Mouse (Mus musculus): ENCODE results near the gene Sftpd. TPM values are rescaled to one million over a fixed set of nuclear protein-coding genes. Genes with fewer than 3 reads are reported as not detected.

The Sftpd gene
- not detected for total RNA-seq (2021)

- no peak for DNase-seq (ENCODE audit: low spot score in 2 of 2)
- intact Hi-C loops (cut with DNase I), result no loop called here
These were observed at the start of gene Sftpd for GRCm38 (mm10) chr14:41185059-41185821. TSS of gene Sftpd (minus strand) at chr14:41185149.

- intact Hi-C loops (cut with DNase I), result no loop called here
- no peak for DNase-seq (ENCODE audit: low spot score in 2 of 2)
These were observed 13.2 kb upstream of the Sftpd start for GRCm38 (mm10) chr14:41198037-41198730.

GRCm38 (mm10) chr14:41189496-41189895, 4.5 kb upstream of the Sftpd start:
- no peak for DNase-seq (ENCODE audit: low spot score in 2 of 2)
- intact Hi-C loops (cut with DNase I), result no loop called here

GRCm38 (mm10) chr14:41174802-41175201, 10.1 kb downstream of the Sftpd start:
- no peak for DNase-seq (ENCODE audit: low spot score in 2 of 2)
- intact Hi-C loops (cut with DNase I), result no loop called here

GRCm38 (mm10) chr14:41170514-41170913, 14.4 kb downstream of the Sftpd start:
- DNase-seq (ENCODE audit: low spot score in 2 of 2), result no peak
- intact Hi-C loops (cut with DNase I), result no loop called here

- intact Hi-C loops (cut with DNase I), result no loop called here
- DNase-seq (ENCODE audit: low spot score in 2 of 2), result no peak
These were observed 16.4 kb downstream of the Sftpd start for GRCm38 (mm10) chr14:41168567-41168966.

- intact Hi-C loops (cut with DNase I), result no loop called here
- no peak for DNase-seq (ENCODE audit: low spot score in 2 of 2)
These were observed 17.7 kb downstream of the Sftpd start for GRCm38 (mm10) chr14:41167278-41167677.

GRCm38 (mm10) chr14:41162663-41163062, 22.3 kb downstream of the Sftpd start:
- intact Hi-C loops (cut with DNase I), result loop anchor here (1.0 to 2.0 kb wide), 2 partner anchors 34 to 68 kb away; no protein-coding TSS in a partner anchor
- peak; percentile 11 to 38 for DNase-seq (ENCODE audit: low spot score in 2 of 2)

- intact Hi-C loops (cut with DNase I), result no loop called here
- no peak for DNase-seq (ENCODE audit: low spot score in 2 of 2)
These were observed 24.2 kb downstream of the Sftpd start for GRCm38 (mm10) chr14:41160743-41161142.

GRCm38 (mm10) chr14:41160076-41160475, 24.9 kb downstream of the Sftpd start:
- intact Hi-C loops (cut with DNase I), result no loop called here

GRCm38 (mm10) chr14:41151220-41151898, 33.6 kb downstream of the Sftpd start, which contains the start of gene Mbl1:
TSS of gene Mbl1 (plus strand) at chr14:41151458.
- DNase-seq (ENCODE audit: low spot score in 2 of 2), result no peak
- intact Hi-C loops (cut with DNase I), result no loop called here

More at GRCm38 (mm10) chr14:41160076-41160475, 24.9 kb downstream of the Sftpd start:
- DNase-seq (ENCODE audit: low spot score in 2 of 2), result no peak

- intact Hi-C loops (cut with DNase I), result no loop called here
- no peak for DNase-seq (ENCODE audit: low spot score in 2 of 2)
These were observed 37.6 kb downstream of the Sftpd start for GRCm38 (mm10) chr14:41147356-41147755.

GRCm38 (mm10) chr14:41146922-41147321, 38.0 kb downstream of the Sftpd start:
- intact Hi-C loops (cut with DNase I), result no loop called here
- no peak for DNase-seq (ENCODE audit: low spot score in 2 of 2)

GRCm38 (mm10) chr14:41146035-41146434, 38.9 kb downstream of the Sftpd start:
- DNase-seq (ENCODE audit: low spot score in 2 of 2), result no peak
- intact Hi-C loops (cut with DNase I), result no loop called here

- intact Hi-C loops (cut with DNase I), result no loop called here
- DNase-seq (ENCODE audit: low spot score in 2 of 2), result no peak
These were observed 44.3 kb downstream of the Sftpd start for GRCm38 (mm10) chr14:41140686-41141085.

GRCm38 (mm10) chr14:41137006-41137405, 47.9 kb downstream of the Sftpd start:
- no peak for DNase-seq (ENCODE audit: low spot score in 2 of 2)
- intact Hi-C loops (cut with DNase I), result no loop called here

- no peak for DNase-seq (ENCODE audit: low spot score in 2 of 2)
- intact Hi-C loops (cut with DNase I), result no loop called here
These were observed 53.4 kb downstream of the Sftpd start, which contains the start of gene Sftpa1 for GRCm38 (mm10) chr14:41131540-41131939. TSS of gene Sftpa1 (plus strand) at chr14:41131782.

- intact Hi-C loops (cut with DNase I), result loop anchor here (2.0 kb wide), 1 partner anchor 35 kb away; no protein-coding TSS in a partner anchor
- peak; percentile 33 to 38 for DNase-seq (ENCODE audit: low spot score in 2 of 2)
These were observed 57.0 kb downstream of the Sftpd start for GRCm38 (mm10) chr14:41127997-41128396.

- intact Hi-C loops (cut with DNase I), result no loop called here
- DNase-seq (ENCODE audit: low spot score in 2 of 2), result no peak
These were observed 60.3 kb downstream of the Sftpd start for GRCm38 (mm10) chr14:41124683-41125082.
